Mouse (Mus musculus) E14TG2a.4 (cell line): ENCODE measurements around the gene Higd1a.

Source experiments
- CTCF ChIP-seq: conservative IDR thresholded peaks from 2 replicates; pipeline ENCODE4 v1.5.1; 2014; ENCODE audit warnings: low read length
- NANOG ChIP-seq: IDR thresholded peaks from 2 replicates; pipeline ENCODE4 v1.6.1; 2014; ENCODE audit warnings: borderline replicate concordance, low read length, mixed read lengths
- POU5F1 ChIP-seq: IDR thresholded peaks from 2 replicates; pipeline ENCODE4 v1.6.1; 2014; ENCODE audit warnings: low read length, borderline replicate concordance

- TF ChIP-seq CTCF (no peak), POU5F1 (no peak), NANOG (no peak)
Measured at GRCm38 (mm10) chr9:121890441-121890941, 32.3 kb upstream of the Higd1a start.
